Mouse (Mus musculus) lung, embryonic 15.5 days (tissue): ENCODE results near the gene Ccdc71. TPM values are rescaled to one million over a fixed set of nuclear protein-coding genes. Genes with fewer than 3 reads are reported as not detected.

Experiments
- ATAC-seq: fragments of 200-750 bp; cut with Nextera tagmentation; 2 replicates; pipeline ENCODE4 v1.8.0; 2017; ENCODE audit warnings: moderate number of reproducible peaks, borderline replicate concordance; ENCODE audit not compliant: low FRiP score, low TSS enrichment; ENCODE audit errors: extremely low read depth
- H3K27ac ChIP-seq: fragments of 300-500 bp; sonication (generic); 2 replicates; pipeline ENCODE4 v1.5.1; 2015; ENCODE audit warnings: moderate library complexity, mild to moderate bottlenecking, inconsistent platforms
- H3K27me3 ChIP-seq: fragments of 300-500 bp; sonication (generic); 2 replicates; pipeline ENCODE4 v1.6.1; 2015; ENCODE audit warnings: inconsistent platforms
- H3K36me3 ChIP-seq: fragments of 300-500 bp; sonication (generic); 2 replicates; pipeline ENCODE4 v1.6.1; 2015; ENCODE audit warnings: inconsistent platforms
- H3K4me1 ChIP-seq: fragments of 300-500 bp; sonication (generic); 2 replicates; pipeline ENCODE4 v1.6.1; 2015; ENCODE audit warnings: inconsistent platforms
- H3K4me2 ChIP-seq: fragments of 300-500 bp; sonication (generic); 2 replicates; pipeline ENCODE4 v1.6.1; 2015; ENCODE audit warnings: inconsistent platforms, mild to moderate bottlenecking, moderate library complexity
- H3K4me3 ChIP-seq: fragments of 300-500 bp; sonication (generic); 2 replicates; pipeline ENCODE4 v1.5.1; 2015; ENCODE audit warnings: mild to moderate bottlenecking, inconsistent platforms
- H3K9ac ChIP-seq: fragments of 300-500 bp; sonication (generic); 2 replicates; pipeline ENCODE4 v1.6.1; 2015; ENCODE audit warnings: inconsistent platforms
- H3K9me3 ChIP-seq: fragments of 300-500 bp; sonication (generic); 2 replicates; pipeline ENCODE4 v1.6.1; 2016; ENCODE audit warnings: inconsistent platforms
- WGBS: fragments of 180-500 bp; shearing (Covaris S2); methylation state at CpG from one replicate; pipeline ENCODE4 v1.1.7; 2015; 5-methylcytosine and 5-hydroxymethylcytosine counted together
- polyA plus RNA-seq: library from polyadenylated mRNA; unstranded; fragments of >200 nt; fragmentation: Nextera tagmentation; extraction: Ambion mirVana; gene quantifications from 2 replicates; pipeline ENCODE4 v1.2.1, GENCODE M21; 2015

The Ccdc71 gene
- polyA plus RNA-seq, 1 experiment from 2014 or later: 56.6 TPM

GRCm38 (mm10) chr9:108461675-108462074 is 1.3 kb downstream of the Ccdc71 start:
- peak overlapping the region; percentile 87; the same call in 1 of the 2 replicates for H3K9ac ChIP-seq
- 76% methylated on average over 5 of the region's 5 CpGs for WGBS

DNA sequence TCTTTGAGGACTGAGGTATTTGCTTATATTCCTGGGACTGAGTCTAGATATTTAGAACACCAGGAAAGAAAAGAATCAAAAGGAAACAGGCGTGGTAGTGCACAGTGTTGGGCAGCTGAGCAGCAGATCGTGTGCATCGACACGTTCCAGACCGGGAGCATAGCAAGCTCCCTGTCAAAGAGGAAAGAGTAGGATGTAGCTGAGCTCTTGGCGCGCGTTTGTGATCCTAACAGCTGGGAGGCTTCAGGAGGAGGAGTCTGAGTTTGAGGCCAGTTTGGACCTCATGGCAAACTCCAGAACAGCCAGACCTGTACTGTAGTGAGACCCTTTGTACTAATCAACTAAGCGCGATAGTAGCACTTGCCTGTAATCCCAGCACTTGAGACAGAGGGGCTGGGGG is 1.9 kb downstream of the Ccdc71 start:
- WGBS: 40% methylated on average over 10 of the region's 10 CpGs
- ATAC-seq: peak; percentile 62
- Histone ChIP-seq H3K36me3 (peaks cover 40% of the 10 kb centered on the region), H3K4me3 (peak overlapping the region; percentile 90; the same call in 1 of the 2 replicates), H3K27me3 (no peaks in the 10 kb centered on the region), H3K4me2 (peak overlapping the region; percentile 74), H3K9ac (no peak overlapping the region), H3K27ac (peak overlapping the region; percentile 99), H3K4me1 (peaks cover 21% of the 10 kb centered on the region), H3K9me3 (no peaks in the 10 kb centered on the region)

More at GRCm38 (mm10) chr9:108461675-108462074, 1.3 kb downstream of the Ccdc71 start:
- H3K27ac ChIP-seq: peak overlapping the region; percentile 99
- peaks cover 35% of the 10 kb centered on the region for H3K36me3 ChIP-seq
- H3K27me3 ChIP-seq: no peaks in the 10 kb centered on the region
- H3K4me2 ChIP-seq: peak overlapping the region; percentile 74
- H3K4me1 ChIP-seq: peaks cover 21% of the 10 kb centered on the region
- no peak for ATAC-seq
- H3K9me3 ChIP-seq: no peaks in the 10 kb centered on the region
- peak overlapping the region; percentile 90 for H3K4me3 ChIP-seq

DNA sequence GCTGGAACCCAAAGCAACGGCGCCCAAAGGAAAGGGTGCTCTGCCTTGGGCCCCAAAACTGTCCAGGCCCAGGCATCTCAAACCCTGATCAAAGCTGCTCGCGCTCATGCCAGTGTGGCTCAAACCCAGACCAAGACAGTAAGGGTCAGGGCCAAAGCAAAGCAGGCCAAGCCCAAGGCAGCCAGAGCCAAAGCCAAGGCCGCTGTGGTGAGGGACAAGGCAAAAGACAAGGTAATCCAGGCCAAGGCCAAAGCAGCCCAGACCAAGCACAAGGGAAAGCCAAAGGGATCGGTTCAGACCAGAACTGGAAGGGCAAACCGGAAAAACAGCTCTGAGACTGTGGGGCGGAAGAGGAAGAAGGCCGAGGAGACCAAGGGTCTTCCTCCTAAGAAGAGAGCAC is 3.4 kb downstream of the Ccdc71 start:
- Histone ChIP-seq H3K4me3 (no peak overlapping the region), H3K4me1 (peaks cover 21% of the 10 kb centered on the region), H3K9ac (no peak overlapping the region), H3K27me3 (no peaks in the 10 kb centered on the region), H3K27ac (no peak overlapping the region), H3K4me2 (no peak overlapping the region), H3K9me3 (no peaks in the 10 kb centered on the region), H3K36me3 (peaks cover 40% of the 10 kb centered on the region)
- ATAC-seq: no peak
- 89% methylated on average over 9 of the region's 9 CpGs for WGBS

- 88% methylated on average over 2 of the region's 2 CpGs for WGBS
- ATAC-seq: no peak
- Histone ChIP-seq H3K4me2 (no peak overlapping the region), H3K9ac (no peak overlapping the region), H3K27ac (no peak overlapping the region), H3K36me3 (peaks cover 40% of the 10 kb centered on the region), H3K9me3 (no peaks in the 10 kb centered on the region), H3K4me1 (peaks cover 16% of the 10 kb centered on the region), H3K4me3 (no peak overlapping the region), H3K27me3 (no peaks in the 10 kb centered on the region)
These were observed 5.9 kb downstream of the Ccdc71 start for GRCm38 (mm10) chr9:108466219-108466618.

DNA sequence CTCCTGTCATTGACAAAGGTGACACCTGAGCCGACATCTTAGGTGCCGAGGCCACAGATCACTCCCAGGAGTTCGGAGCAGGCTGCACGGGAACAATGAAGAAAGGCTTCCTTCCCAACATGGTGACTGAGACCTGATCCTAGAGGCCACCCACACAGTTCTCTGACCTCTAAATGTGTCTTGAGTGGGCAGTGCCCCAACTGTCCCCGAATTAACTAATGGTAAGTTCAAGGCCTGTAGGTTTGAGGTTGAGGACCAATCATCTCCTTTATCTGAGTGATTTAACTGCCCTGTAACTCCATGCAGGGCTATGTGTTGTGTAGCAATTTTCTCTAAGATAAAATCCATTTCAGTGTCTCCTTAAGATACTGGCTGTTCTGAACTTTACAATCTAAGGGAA is 9.1 kb downstream of the Ccdc71 start:
- peaks cover 23% of the 10 kb centered on the region for H3K36me3 ChIP-seq
- no peak overlapping the region for H3K27ac ChIP-seq
- no peak overlapping the region for H3K4me3 ChIP-seq
- H3K9ac ChIP-seq: no peak overlapping the region
- H3K4me1 ChIP-seq: no peaks in the 10 kb centered on the region
- no peaks in the 10 kb centered on the region for H3K9me3 ChIP-seq
- H3K4me2 ChIP-seq: no peak overlapping the region
- H3K27me3 ChIP-seq: no peaks in the 10 kb centered on the region
- 40% methylated on average over 5 of the region's 5 CpGs for WGBS
- ATAC-seq: no peak

DNA sequence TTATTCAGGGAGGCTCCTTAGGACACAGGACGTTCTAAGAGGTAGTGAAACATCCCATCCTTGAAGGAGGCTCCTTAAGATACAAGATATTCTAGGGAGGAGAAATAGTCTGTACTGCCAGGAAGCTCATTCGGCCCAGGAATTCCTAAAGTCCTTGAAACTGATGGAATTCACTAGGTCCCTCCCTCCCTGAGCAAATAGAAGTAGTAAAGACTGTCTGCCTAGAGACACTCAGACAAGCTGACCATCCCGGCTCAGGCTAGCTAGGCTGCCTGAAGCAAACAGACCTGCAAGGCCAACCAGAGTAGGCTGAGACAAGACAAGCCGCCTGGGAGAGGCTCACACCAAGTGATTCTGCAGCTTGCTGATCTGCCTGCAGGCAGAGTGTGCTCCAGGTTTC is 9.5 kb downstream of the Ccdc71 start:
- no peaks in the 10 kb centered on the region for H3K4me1 ChIP-seq
- H3K27ac ChIP-seq: no peak overlapping the region
- 45% methylated on average over 4 of the region's 4 CpGs for WGBS
- peak; percentile 41; the same call in 1 of the 2 replicates for ATAC-seq
- H3K4me2 ChIP-seq: no peak overlapping the region
- H3K9ac ChIP-seq: no peak overlapping the region
- H3K4me3 ChIP-seq: no peak overlapping the region
- no peaks in the 10 kb centered on the region for H3K9me3 ChIP-seq
- peaks cover 21% of the 10 kb centered on the region for H3K36me3 ChIP-seq
- H3K27me3 ChIP-seq: no peaks in the 10 kb centered on the region

- Histone ChIP-seq H3K9ac (no peak overlapping the region), H3K4me1 (peaks cover 11% of the 10 kb centered on the region), H3K9me3 (no peaks in the 10 kb centered on the region), H3K4me3 (no peak overlapping the region), H3K27me3 (no peaks in the 10 kb centered on the region), H3K4me2 (no peak overlapping the region), H3K27ac (no peak overlapping the region), H3K36me3 (no peaks in the 10 kb centered on the region)
- ATAC-seq: no peak
- WGBS: 69% methylated on average over 1 of the region's 1 CpGs
These were observed 14.2 kb downstream of the Ccdc71 start for GRCm38 (mm10) chr9:108474528-108474927.

- peak overlapping the region; percentile 39 for H3K9ac ChIP-seq
- peak overlapping the region; percentile 43 for H3K4me3 ChIP-seq
- peaks cover 24% of the 10 kb centered on the region for H3K36me3 ChIP-seq
- WGBS: under 1% methylated on average over 20 of the region's 20 CpGs
- H3K4me1 ChIP-seq: peaks cover 22% of the 10 kb centered on the region
- no peaks in the 10 kb centered on the region for H3K27me3 ChIP-seq
- peak overlapping the region; percentile 86 for H3K4me2 ChIP-seq
- peak overlapping the region; percentile 95 for H3K27ac ChIP-seq
- H3K9me3 ChIP-seq: no peaks in the 10 kb centered on the region
- peak; percentile 86 for ATAC-seq
These were observed 18.4 kb downstream of the Ccdc71 start for GRCm38 (mm10) chr9:108478638-108479156.

DNA sequence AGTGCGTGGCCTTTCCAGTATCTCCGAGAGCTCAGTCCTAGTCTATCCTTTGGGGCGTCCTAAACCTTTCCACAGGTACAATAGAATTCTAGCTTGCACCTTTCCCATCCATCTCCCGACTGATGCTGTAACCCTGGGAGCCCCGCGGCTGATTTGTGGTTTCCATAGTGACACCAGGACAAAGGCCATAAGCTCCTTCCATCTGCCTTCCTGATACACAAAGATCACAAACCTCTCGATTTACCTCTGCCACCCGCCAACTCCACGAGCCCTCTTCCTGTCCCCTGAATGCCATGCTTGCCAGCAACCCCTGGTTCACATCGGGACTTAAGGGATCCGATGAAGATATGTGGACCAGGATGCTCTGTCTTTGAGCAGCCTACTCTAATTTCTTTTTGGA is 18.9 kb downstream of the Ccdc71 start:
- 0 out of 2 replicates have a peak, but pooled peaks have one; percentile 2 for ATAC-seq
- peak overlapping the region; percentile 43 for H3K4me3 ChIP-seq
- H3K27me3 ChIP-seq: no peaks in the 10 kb centered on the region
- WGBS: 32% methylated on average over 11 of the region's 11 CpGs
- peak overlapping the region; percentile 95 for H3K27ac ChIP-seq
- H3K9me3 ChIP-seq: no peaks in the 10 kb centered on the region
- H3K4me2 ChIP-seq: peak overlapping the region; percentile 86
- peaks cover 30% of the 10 kb centered on the region for H3K36me3 ChIP-seq
- no peak overlapping the region for H3K9ac ChIP-seq
- peaks cover 22% of the 10 kb centered on the region for H3K4me1 ChIP-seq

GRCm38 (mm10) chr9:108479721-108480351 is 19.5 kb downstream of the Ccdc71 start, which contains the start of gene Lamb2:
Lamb2 (plus strand) TSS chr9:108479736.
- Histone ChIP-seq H3K9me3 (no peaks in the 10 kb centered on the region), H3K4me1 (peaks cover 22% of the 10 kb centered on the region), H3K4me2 (peak within 1 kb of the TSS; percentile 86), H3K27ac (peak within 1 kb of the TSS; percentile 95), H3K4me3 (peak within 1 kb of the TSS; percentile 59), H3K36me3 (peaks cover 35% of the 10 kb centered on the region), H3K9ac (peak within 1 kb of the TSS; percentile 65), H3K27me3 (no peaks in the 10 kb centered on the region)
- WGBS: 4% methylated on average over 10 of the region's 10 CpGs
- peak; percentile 60 for ATAC-seq

- H3K36me3 ChIP-seq: peaks cover 46% of the 10 kb centered on the region
- ATAC-seq: no peak
- H3K4me1 ChIP-seq: peaks cover 22% of the 10 kb centered on the region
- H3K4me3 ChIP-seq: peak overlapping the region; percentile 59
- WGBS: 88% methylated on average over 28 of the region's 28 CpGs
- no peaks in the 10 kb centered on the region for H3K9me3 ChIP-seq
- H3K4me2 ChIP-seq: peak overlapping the region; percentile 86
- peak overlapping the region; percentile 65; the same call in 1 of the 2 replicates for H3K9ac ChIP-seq
- no peak overlapping the region for H3K27ac ChIP-seq
- H3K27me3 ChIP-seq: no peaks in the 10 kb centered on the region
These were observed 20.6 kb downstream of the Ccdc71 start for GRCm38 (mm10) chr9:108480813-108481519.
